Comparison of ENCODE assay signal across 10 mouse cellular contexts in genomic region chr19:46646041-46646481, GRCm38 (mm10). TPM values are rescaled to one million over a fixed set of nuclear protein-coding genes. Genes with fewer than 3 reads are reported as not detected.
DNase-seq lines count a peak whose midpoint lies in the region; ATAC-seq lines count a peak whose summit lies in the region.
"Had no signal": no experiment of that assay in that cellular context is flagged by ENCODE, and none has a peak within 500 bp of the region (broad histone marks: within the 10 kb centered on the region; RNA-seq: fewer than 3 reads in every experiment).

No protein-coding gene starts in this region.

- H3K4me2 ChIP-seq in hindbrain, embryonic 12.5 days (replicated peaks) = no peak overlapping the region
- no peak overlapping the region for H3K4me2 ChIP-seq in hindbrain, embryonic 11.5 days (replicated peaks; ENCODE audit: low read depth, low read length)

- peaks cover 58% of the 10 kb centered on the region for H3K4me1 ChIP-seq in hindbrain, embryonic 12.5 days
- H3K4me1 ChIP-seq in hindbrain, embryonic 11.5 days (replicated peaks; ENCODE audit: control insufficient read depth, insufficient read depth, low read length) = peaks cover 9% of the 10 kb centered on the region; the same call in 1 of the 2 replicates
- H3K4me1 ChIP-seq in embryonic facial prominence, embryonic 10.5 days = peaks cover 67% of the 10 kb centered on the region

- intact Hi-C loops in left cerebral cortex, postnatal 10 days (cut with DNase I) = no loop called here

- no peaks in the 10 kb centered on the region for H3K9me3 ChIP-seq in hindbrain, embryonic 12.5 days (replicated peaks)
- H3K9me3 ChIP-seq in hindbrain, embryonic 11.5 days (ENCODE audit: control insufficient read depth, low read length) = no peaks in the 10 kb centered on the region
- no peaks in the 10 kb centered on the region for H3K9me3 ChIP-seq in embryonic facial prominence, embryonic 10.5 days

- H3K4me3 ChIP-seq in hindbrain, embryonic 12.5 days = no peak overlapping the region
- no peak overlapping the region for H3K4me3 ChIP-seq in hindbrain, embryonic 11.5 days (ENCODE audit: low read depth, low read length)
- H3K4me3 ChIP-seq in embryonic facial prominence, embryonic 10.5 days = no peak overlapping the region

- no peak for ATAC-seq in hindbrain, embryonic 12.5 days (ENCODE audit: low FRiP score)
- ATAC-seq in hindbrain, embryonic 11.5 days (ENCODE audit: low FRiP score) = no peak

- H3K9ac ChIP-seq in hindbrain, embryonic 12.5 days = no peak overlapping the region
- no peak overlapping the region for H3K9ac ChIP-seq in hindbrain, embryonic 11.5 days (ENCODE audit: low read depth, low read length)

- H3K27me3 ChIP-seq in hindbrain, embryonic 12.5 days = no peaks in the 10 kb centered on the region
- no peaks in the 10 kb centered on the region for H3K27me3 ChIP-seq in hindbrain, embryonic 11.5 days (ENCODE audit: control insufficient read depth, insufficient read depth, low read length)
- H3K27me3 ChIP-seq in embryonic facial prominence, embryonic 10.5 days (replicated peaks; ENCODE audit: low read depth, poor library complexity, severe bottlenecking) = no peaks in the 10 kb centered on the region

- peaks cover 16% of the 10 kb centered on the region; the same call in 1 of the 2 replicates for H3K36me3 ChIP-seq in hindbrain, embryonic 12.5 days
- no peaks in the 10 kb centered on the region for H3K36me3 ChIP-seq in hindbrain, embryonic 11.5 days (ENCODE audit: control insufficient read depth, insufficient read depth, low read length)
- peaks cover 52% of the 10 kb centered on the region for H3K36me3 ChIP-seq in embryonic facial prominence, embryonic 10.5 days (replicated peaks)

- DNase-seq in hindbrain, embryonic 11.5 days (ENCODE audit: low spot score) = no peak
- peak; percentile 48 for DNase-seq in adipocyte (ENCODE audit: low spot score)
- no peak for DNase-seq in embryonic facial prominence, embryonic 10.5 days (ENCODE audit: low spot score)
- DNase-seq in kidney, postnatal 14 days = peak; percentile 69
- no peak for DNase-seq in left cerebral cortex, postnatal 10 days (ENCODE audit: extremely low spot score in 1 of 2, low spot score in 2 of 2)
- DNase-seq in adrenal gland, postnatal 25 days = no peak
- DNase-seq: cerebellum, adult 9-10 months; lung, adult 2 months had no signal

- WGBS in hindbrain, embryonic 12.5 days = 74% methylated on average over 12 of the region's 12 CpGs
- WGBS in hindbrain, embryonic 11.5 days = 78% methylated on average over 12 of the region's 12 CpGs
- 64% methylated on average over 12 of the region's 12 CpGs for WGBS in embryonic facial prominence, embryonic 10.5 days

- H3K27ac ChIP-seq in hindbrain, embryonic 12.5 days = peak overlapping the region; percentile 71
- no peak overlapping the region for H3K27ac ChIP-seq in hindbrain, embryonic 11.5 days (ENCODE audit: low read depth, low read length)
- H3K27ac ChIP-seq in embryonic facial prominence, embryonic 10.5 days (replicated peaks) = peak overlapping the region; percentile 70; the same call in 1 of the 2 replicates

RNA-seq across cellular contexts. Expression of gene Cyp17a1, which starts 26.9 kb away (rescaled TPM):
- polyA plus RNA-seq in hindbrain, embryonic 12.5 days (2016; fragmentation: Nextera tagmentation; extraction: Ambion mirVana) = not detected in 2 replicates
- polyA plus RNA-seq in hindbrain, embryonic 11.5 days (2014; fragmentation: Nextera tagmentation; extraction: Ambion mirVana) = 0.29 TPM in 1 of 2 replicates, not detected in the other
- polyA plus RNA-seq in embryonic facial prominence, embryonic 10.5 days (2016; fragmentation: Nextera tagmentation; extraction: Ambion mirVana) = not detected in 2 replicates
- total RNA-seq in left cerebral cortex, postnatal 10 days (2021) = not detected
- total RNA-seq in adrenal gland, postnatal 25 days (2021) = 1.2 and 1.9 TPM in 2 replicates
- total RNA-seq: heart, postnatal 36 days had no signal

RNA-seq across cellular contexts. Expression of gene Borcs7, which starts 43.6 kb away (rescaled TPM):
- polyA plus RNA-seq in hindbrain, embryonic 12.5 days (2016; fragmentation: Nextera tagmentation; extraction: Ambion mirVana) = 14.6 and 17.5 TPM in 2 replicates
- polyA plus RNA-seq in hindbrain, embryonic 11.5 days (2014; fragmentation: Nextera tagmentation; extraction: Ambion mirVana) = 14.2 and 14.9 TPM in 2 replicates
- polyA plus RNA-seq in embryonic facial prominence, embryonic 10.5 days (2016; fragmentation: Nextera tagmentation; extraction: Ambion mirVana) = 13.6 and 15.5 TPM in 2 replicates
- total RNA-seq in left cerebral cortex, postnatal 10 days (2021) = 10 to 100 TPM; 21.4 to 23.7 TPM
- total RNA-seq in adrenal gland, postnatal 25 days (2021) = 14.4 and 18.0 TPM in 2 replicates

RNA-seq across cellular contexts. Expression of gene Wbp1l, which starts 47.2 kb away (rescaled TPM):
- 54.6 and 56.4 TPM in 2 replicates for polyA plus RNA-seq in hindbrain, embryonic 12.5 days (2016; fragmentation: Nextera tagmentation; extraction: Ambion mirVana)
- 31.5 and 33.4 TPM in 2 replicates for polyA plus RNA-seq in hindbrain, embryonic 11.5 days (2014; fragmentation: Nextera tagmentation; extraction: Ambion mirVana)
- polyA plus RNA-seq in embryonic facial prominence, embryonic 10.5 days (2016; fragmentation: Nextera tagmentation; extraction: Ambion mirVana) = 50.8 and 57.3 TPM in 2 replicates
- total RNA-seq in left cerebral cortex, postnatal 10 days (2021) = 10 to 100 TPM; 35.2 to 41.7 TPM
- 154 and 189 TPM in 2 replicates for total RNA-seq in adrenal gland, postnatal 25 days (2021)

Comparison
In these comparisons a context has a peak if more than half of its experiments do, and no peak if none do; other contexts are left out.
1. DNase-seq: peak in adipocyte (single experiment) and kidney, postnatal 14 days (single experiment); none in hindbrain, embryonic 11.5 days (single experiment), embryonic facial prominence, embryonic 10.5 days (single experiment), left cerebral cortex, postnatal 10 days (0 of 2) and adrenal gland, postnatal 25 days (single experiment).